Comparison of ENCODE assay signal across 25 mouse cellular contexts in genomic region chr2:11521758-11522157, GRCm38 (mm10). TPM values are rescaled to one million over a fixed set of nuclear protein-coding genes. Genes with fewer than 3 reads are reported as not detected.
DNase-seq lines count a peak whose midpoint lies in the region; ATAC-seq and TF ChIP-seq lines count a peak whose summit lies in the region.
"Had no signal": no experiment of that assay in that cellular context is flagged by ENCODE, and none has a peak within 500 bp of the region (broad histone marks: within the 10 kb centered on the region; RNA-seq: fewer than 3 reads in every experiment).

No protein-coding gene starts in this region.

- no peak for ATAC-seq in liver, embryonic 12.5 days
- ATAC-seq: activated CD4-positive, CD25-positive, alpha-beta regulatory T cell, adult 4 months; forebrain, embryonic 16.5 days; inflammation-experienced regulatory T-cells, adult 6 months; midbrain, embryonic 15.5 days had no signal

- no peak for TF ChIP-seq CTCF in liver, adult 2 months (IDR thresholded peaks at IDR 0.05; ENCODE audit: low read depth, low read length)

- no peaks in the 10 kb centered on the region for H3K27me3 ChIP-seq in liver, adult 2 months (ENCODE audit: control insufficient read depth, insufficient read depth, low read length)
- H3K27me3 ChIP-seq in liver, embryonic 12.5 days (replicated peaks) = no peaks in the 10 kb centered on the region
- H3K27me3 ChIP-seq in forebrain, embryonic 10.5 days (ENCODE audit: poor library complexity, severe bottlenecking) = no peaks in the 10 kb centered on the region
- H3K27me3 ChIP-seq: embryonic facial prominence, embryonic 15.5 days; heart, embryonic 13.5 days; limb, embryonic 15.5 days; midbrain, embryonic 15.5 days; neural tube, embryonic 12.5 days had no signal

- H3K9ac ChIP-seq in liver, adult 2 months (ENCODE audit: low read depth, low read length) = no peak overlapping the region
- no peak overlapping the region for H3K9ac ChIP-seq in liver, embryonic 12.5 days
- H3K9ac ChIP-seq: embryonic facial prominence, embryonic 15.5 days; heart, embryonic 13.5 days; hindbrain, embryonic 14.5 days; limb, embryonic 15.5 days; midbrain, embryonic 15.5 days; neural tube, embryonic 12.5 days had no signal

- H3K4me1 ChIP-seq in liver, adult 2 months (ENCODE audit: control insufficient read depth, insufficient read depth, low read length) = peaks cover 3% of the 10 kb centered on the region; the same call in 1 of the 2 replicates
- H3K4me1 ChIP-seq in liver, embryonic 12.5 days = no peaks in the 10 kb centered on the region
- H3K4me1 ChIP-seq in brown adipose tissue, adult 24 weeks (ENCODE audit: control insufficient read depth, insufficient read depth, insufficient read length, low read length) = peaks cover 22% of the 10 kb centered on the region
- peaks cover 8% of the 10 kb centered on the region; the same call in 1 of the 2 replicates for H3K4me1 ChIP-seq in forebrain, embryonic 10.5 days
- H3K4me1 ChIP-seq: embryonic facial prominence, embryonic 15.5 days; limb, embryonic 15.5 days; midbrain, embryonic 15.5 days; neural tube, embryonic 12.5 days had no signal

- no peaks in the 10 kb centered on the region for H3K36me3 ChIP-seq in liver, adult 2 months (ENCODE audit: control insufficient read depth, insufficient read depth, low read length)
- no peaks in the 10 kb centered on the region for H3K36me3 ChIP-seq in liver, embryonic 12.5 days
- H3K36me3 ChIP-seq in forebrain, embryonic 10.5 days (replicated peaks) = no peaks in the 10 kb centered on the region
- H3K36me3 ChIP-seq: embryonic facial prominence, embryonic 15.5 days; heart, embryonic 13.5 days; limb, embryonic 15.5 days; midbrain, embryonic 15.5 days; neural tube, embryonic 12.5 days had no signal

- no peaks in the 10 kb centered on the region for H3K9me3 ChIP-seq in liver, embryonic 12.5 days (replicated peaks)
- no peaks in the 10 kb centered on the region for H3K9me3 ChIP-seq in forebrain, embryonic 10.5 days
- H3K9me3 ChIP-seq: embryonic facial prominence, embryonic 15.5 days; heart, embryonic 13.5 days; limb, embryonic 15.5 days; midbrain, embryonic 15.5 days; neural tube, embryonic 12.5 days had no signal

- H3K27ac ChIP-seq in liver, adult 2 months (replicated peaks; ENCODE audit: insufficient read depth, low read depth, low read length) = no peak overlapping the region
- H3K27ac ChIP-seq in liver, embryonic 12.5 days = no peak overlapping the region
- peak overlapping the region; percentile 98 for H3K27ac ChIP-seq in brown adipose tissue, adult 24 weeks (replicated peaks; ENCODE audit: low read depth, low read length)
- no peak overlapping the region for H3K27ac ChIP-seq in forebrain, embryonic 10.5 days
- H3K27ac ChIP-seq: embryonic facial prominence, embryonic 15.5 days; heart, adult 2 months; heart, embryonic 13.5 days; hindbrain, embryonic 14.5 days; kidney, postnatal 0 days; limb, embryonic 15.5 days; macrophage; midbrain, embryonic 15.5 days; neural tube, embryonic 12.5 days had no signal

- H3K79me2 ChIP-seq in liver, adult 2 months (ENCODE audit: control insufficient read depth, insufficient read depth, low read length) = no peaks in the 10 kb centered on the region

- H3K4me3 ChIP-seq in liver, adult 2 months (ENCODE audit: insufficient read depth, low read depth, low read length) = no peak overlapping the region
- no peak overlapping the region for H3K4me3 ChIP-seq in liver, embryonic 12.5 days
- H3K4me3 ChIP-seq in brown adipose tissue, adult 24 weeks (ENCODE audit: insufficient read depth, low read depth, low read length) = peak overlapping the region; percentile 27; the same call in 1 of the 2 replicates
- no peak overlapping the region for H3K4me3 ChIP-seq in forebrain, embryonic 10.5 days
- H3K4me3 ChIP-seq: embryonic facial prominence, embryonic 15.5 days; heart, adult 2 months; heart, embryonic 13.5 days; limb, embryonic 15.5 days; midbrain, embryonic 15.5 days; neural tube, embryonic 12.5 days had no signal

- 85% methylated on average over 7 of the region's 7 CpGs for WGBS in liver, adult 2 months
- 89% methylated on average over 7 of the region's 7 CpGs for WGBS in liver, embryonic 12.5 days (ENCODE audit: insufficient replicate concordance)
- WGBS in forebrain, embryonic 10.5 days = 92% methylated on average over 7 of the region's 7 CpGs

- TF ChIP-seq POLR2A in liver, adult 2 months (IDR thresholded peaks at IDR 0.05; ENCODE audit: extremely low read depth, insufficient read depth, low read length) = no peak

- H3K4me2 ChIP-seq in liver, embryonic 12.5 days = no peak overlapping the region
- H3K4me2 ChIP-seq: embryonic facial prominence, embryonic 15.5 days; heart, embryonic 13.5 days; hindbrain, embryonic 14.5 days; limb, embryonic 15.5 days; midbrain, embryonic 15.5 days; neural tube, embryonic 12.5 days had no signal

- DNase-seq in adrenal gland, adult (ENCODE audit: inconsistent age in 2 of 2, low spot score in 1 of 2) = peak; percentile 42 to 81
- DNase-seq in adrenal gland, postnatal 4 days (ENCODE audit: low spot score in 2 of 2) = no peak
- peak; percentile 65 for DNase-seq in liver, adult 2 months (ENCODE audit: extremely low read depth, low read depth, low spot score)
- peak; percentile 76 for DNase-seq in adipocyte (ENCODE audit: low spot score)
- DNase-seq in forebrain, embryonic 10.5 days (ENCODE audit: extremely low spot score, low spot score) = no peak
- DNase-seq: cerebellum, adult 11 months; gastrocnemius, postnatal 14 days; heart, postnatal 14 days; kidney, adult 18-20 months; layer of hippocampus, adult 9-11 months; thymus, postnatal 14 days had no signal

RNA-seq across cellular contexts. Expression of gene Pfkfb3, which starts 32.1 kb away (rescaled TPM):
- 10 to 100 TPM; 37.2 to 38.1 TPM for total RNA-seq in adrenal gland, postnatal 4 days (2021)
- total RNA-seq in liver, adult 2 months (2014; rRNA removed) = 6.3 and 10.2 TPM in 2 replicates
- polyA plus RNA-seq in liver, adult 2 months (2012; rRNA removed) = 2.3 and 5.1 TPM in 2 replicates
- 10.3 and 11.7 TPM in 2 replicates for polyA plus RNA-seq in liver, embryonic 12.5 days (2016; fragmentation: Nextera tagmentation; extraction: Ambion mirVana)
- polyA plus RNA-seq in brown adipose tissue, adult 24 weeks (2012; ENCODE audit: insufficient read depth, insufficient read length, missing spikeins) = 190 and 226 TPM in 2 replicates
- polyA plus RNA-seq in forebrain, embryonic 10.5 days (2016; fragmentation: Nextera tagmentation; extraction: Ambion mirVana) = 15.5 and 17.0 TPM in 2 replicates

Comparison
In these comparisons a context has a peak if more than half of its experiments do, and no peak if none do; other contexts are left out.
1. DNase-seq: peak in adrenal gland, adult (2 of 2), liver, adult 2 months (single experiment) and adipocyte (single experiment); none in adrenal gland, postnatal 4 days (0 of 2) and forebrain, embryonic 10.5 days (single experiment).
2. RNA of gene Pfkfb3, which starts 32.1 kb away (polyA plus RNA-seq): 190 to 226 TPM in brown adipose tissue, adult 24 weeks; 15.5 to 17.0 TPM in forebrain, embryonic 10.5 days, 10.3 to 11.7 TPM in liver, embryonic 12.5 days and 2.3 to 5.1 TPM in liver, adult 2 months; every median in the first group is over 10 times any median in the second.